Mouse (Mus musculus): Measurements from ENCODE around the gene Tenm2.
A peak's percentile ranks its signal among the peaks of the same experiment; 100 is the strongest.

Gene Tenm2

GRCm38 (mm10) chr11:36171991-36172390, 1063.8 kb downstream of the Tenm2 start:
- no peak for DNase-seq

- DNase-seq, result no peak
Measured at GRCm38 (mm10) chr11:36171221-36171620, 1064.5 kb downstream of the Tenm2 start.

- DNase-seq, result no peak
Measured at GRCm38 (mm10) chr11:36169738-36170137, 1066.0 kb downstream of the Tenm2 start.

- DNase-seq, result no peak
Measured at GRCm38 (mm10) chr11:36168921-36169537, 1066.7 kb downstream of the Tenm2 start.

GRCm38 (mm10) chr11:36167766-36168318, 1067.9 kb downstream of the Tenm2 start:
- DNase-seq, result no peak

- no peak for DNase-seq
Measured at GRCm38 (mm10) chr11:36163580-36163979, 1072.2 kb downstream of the Tenm2 start.

- DNase-seq, result no peak
Measured at GRCm38 (mm10) chr11:36161765-36162321, 1073.9 kb downstream of the Tenm2 start.

- no peak for DNase-seq
Measured at GRCm38 (mm10) chr11:36153450-36153849, 1082.3 kb downstream of the Tenm2 start.

- no peak for DNase-seq
Measured at GRCm38 (mm10) chr11:36153011-36153410, 1082.8 kb downstream of the Tenm2 start.

- DNase-seq, result no peak
Measured at GRCm38 (mm10) chr11:36152226-36152625, 1083.5 kb downstream of the Tenm2 start.

GRCm38 (mm10) chr11:36149092-36149491, 1086.7 kb downstream of the Tenm2 start:
- no peak for DNase-seq

- DNase-seq, result no peak
Measured at GRCm38 (mm10) chr11:36145057-36145456, 1090.7 kb downstream of the Tenm2 start.

GRCm38 (mm10) chr11:36140411-36140810, 1095.4 kb downstream of the Tenm2 start:
- peak; percentile 22 for DNase-seq

- no peak for DNase-seq
Measured at GRCm38 (mm10) chr11:36139521-36139920, 1096.2 kb downstream of the Tenm2 start.

- no peak for DNase-seq
Measured at GRCm38 (mm10) chr11:36137840-36138239, 1097.9 kb downstream of the Tenm2 start.

- DNase-seq, result no peak
Measured at GRCm38 (mm10) chr11:36137276-36137675, 1098.5 kb downstream of the Tenm2 start.

- no peak for DNase-seq
Measured at GRCm38 (mm10) chr11:36134645-36135044, 1101.1 kb downstream of the Tenm2 start.

GRCm38 (mm10) chr11:36123275-36123674, 1112.5 kb downstream of the Tenm2 start:
- DNase-seq, result no peak

GRCm38 (mm10) chr11:36121410-36121929, 1114.3 kb downstream of the Tenm2 start:
- DNase-seq, result no peak

- DNase-seq, result no peak
Measured at GRCm38 (mm10) chr11:36120591-36121409, 1115.0 kb downstream of the Tenm2 start.

GRCm38 (mm10) chr11:36113326-36113725, 1122.4 kb downstream of the Tenm2 start:
- peak; percentile 24 for DNase-seq

- no peak for DNase-seq
Measured at GRCm38 (mm10) chr11:36108970-36109731, 1126.6 kb downstream of the Tenm2 start.

GRCm38 (mm10) chr11:36107840-36108239, 1127.9 kb downstream of the Tenm2 start:
- DNase-seq, result no peak

All from right cerebral cortex, postnatal 25 days (tissue).